Mouse (Mus musculus): ENCODE results near the gene Fzr1. TPM values are rescaled to one million over a fixed set of nuclear protein-coding genes. Genes with fewer than 3 reads are reported as not detected.

The Fzr1 gene
- total and polyA plus RNA-seq, 3 experiments, result 33.1 to 75.4 (median 44.5) TPM

GRCm38 (mm10) chr10:81395865-81396264 is 17.5 kb upstream of the Fzr1 start:
- in situ Hi-C loops (cut with MboI; ENCODE audit: low pct_ligation_motif_present, low pct_unique_long_range_greater_than_20kb, low sequenced_read_pairs) (no loop called here), dilution Hi-C loops (cut with MboI; ENCODE audit: extremely low pct_ligation_motif_present, extremely low pct_unique_long_range_greater_than_20kb, low sequenced_read_pairs) (no loop called here)
- TF ChIP-seq TBP (conservative IDR thresholded peaks at IDR 0.05; ENCODE audit: low read depth, low read length), result no peak
- TF ChIP-seq JUND (conservative IDR thresholded peaks at IDR 0.05; ENCODE audit: low read depth, low read length), result no peak
- TF ChIP-seq MAZ (IDR thresholded peaks at IDR 0.05; ENCODE audit: low read depth, low read length), result no peak
- no peak for TF ChIP-seq PAX5 (IDR thresholded peaks at IDR 0.05; ENCODE audit: low read length)
- TF ChIP-seq ELF1 (IDR thresholded peaks at IDR 0.05; ENCODE audit: low read depth, low read length), result no peak
- TF ChIP-seq USF2 (conservative IDR thresholded peaks at IDR 0.05; ENCODE audit: low read depth, low read length), result no peak
- no peak for TF ChIP-seq ZC3H11A (IDR thresholded peaks at IDR 0.05; ENCODE audit: low read depth, low read length)
- TF ChIP-seq UBTF (IDR thresholded peaks at IDR 0.05; ENCODE audit: low read depth, low read length), result no peak
- TF ChIP-seq MAX (IDR thresholded peaks at IDR 0.05; ENCODE audit: low read length), result no peak
- TF ChIP-seq EP300 (IDR thresholded peaks at IDR 0.05; ENCODE audit: low read length), result no peak
- TF ChIP-seq GABPA (IDR thresholded peaks at IDR 0.05; ENCODE audit: insufficient replicate concordance, low read depth, low read length), result no peak
- no peak for TF ChIP-seq ZNF384 (IDR thresholded peaks at IDR 0.05; ENCODE audit: low read depth, low read length)
- TF ChIP-seq TCF12 (IDR thresholded peaks at IDR 0.05; ENCODE audit: low read depth, low read length), result no peak
- no peak for TF ChIP-seq NRF1 (IDR thresholded peaks at IDR 0.05; ENCODE audit: low read depth, low read length)
- no peak for TF ChIP-seq CHD1 (IDR thresholded peaks at IDR 0.05; ENCODE audit: low read depth, low read length)
- TF ChIP-seq POLR2AphosphoS2 (IDR thresholded peaks at IDR 0.05; ENCODE audit: low read depth, low read length), result no peak
- no peak for TF ChIP-seq RCOR1 (conservative IDR thresholded peaks at IDR 0.05; ENCODE audit: low read depth, low read length)
- no peak for TF ChIP-seq HCFC1 (IDR thresholded peaks at IDR 0.05; ENCODE audit: low read depth, low read length)
- TF ChIP-seq MEF2A (IDR thresholded peaks at IDR 0.05; ENCODE audit: borderline replicate concordance, low read depth, low read length), result no peak
- no peaks in the 10 kb centered on the region for H3K27me3 ChIP-seq (replicated peaks)
- H3K4me1 ChIP-seq (ENCODE audit: control insufficient read depth in 1 of 2, insufficient read depth in 2 of 2), result no peaks in the 10 kb centered on the region
- no peaks in the 10 kb centered on the region for H3K79me2 ChIP-seq (replicated peaks; ENCODE audit: control insufficient read depth, extremely low read depth, insufficient read depth, poor library complexity, severe bottlenecking)
- H3K36me3 ChIP-seq (replicated peaks in 1 of 2; ENCODE audit: control insufficient read depth in 1 of 2, insufficient read depth in 1 of 2, low read length in 1 of 2), result peaks cover 28 to 50% of the 10 kb centered on the region in 2 experiments
- no peaks in the 10 kb centered on the region for H3K9me3 ChIP-seq (replicated peaks; ENCODE audit: low read length)
- no peak overlapping the region for H3K4me2 ChIP-seq (ENCODE audit: insufficient read depth, low read depth, poor library complexity, severe bottlenecking)
- H3K4me3 ChIP-seq (replicated peaks in 1 of 3; ENCODE audit: low read depth in 2 of 3, low read length in 2 of 3, poor library complexity in 1 of 3), result no peak overlapping the region
- no peak overlapping the region for H3K9ac ChIP-seq (ENCODE audit: insufficient read depth, low read depth)
- no peak for DNase-seq (ENCODE audit: extremely low read depth)
- H3K27ac ChIP-seq (ENCODE audit: insufficient read depth, low read depth), result no peak overlapping the region

- H3K9me3 ChIP-seq (replicated peaks; ENCODE audit: low read length), result no peaks in the 10 kb centered on the region
- H3K27me3 ChIP-seq (replicated peaks), result no peaks in the 10 kb centered on the region
- H3K27ac ChIP-seq (ENCODE audit: insufficient read depth, low read depth), result no peak overlapping the region
- TF ChIP-seq CTCF (conservative IDR thresholded peaks at IDR 0.05 in 1 of 2, IDR thresholded peaks at IDR 0.05 in 1 of 2; ENCODE audit: low read depth in 2 of 2, low read length in 2 of 2), result peak; percentile 91 to 99
- TF ChIP-seq ZNF384 (IDR thresholded peaks at IDR 0.05; ENCODE audit: low read depth, low read length), result no peak
- TF ChIP-seq RAD21 (IDR thresholded peaks at IDR 0.05; ENCODE audit: low read depth, low read length), result peak; percentile 81
- no peak for TF ChIP-seq TBP (conservative IDR thresholded peaks at IDR 0.05; ENCODE audit: low read depth, low read length)
- TF ChIP-seq ZC3H11A (IDR thresholded peaks at IDR 0.05; ENCODE audit: low read depth, low read length), result peak; percentile 15; the same call in 1 of the 2 replicates
- TF ChIP-seq IRF4 (IDR thresholded peaks at IDR 0.05; ENCODE audit: low read depth, low read length), result peak; percentile 14; the same call in 1 of the 2 replicates
- TF ChIP-seq SMC3 (IDR thresholded peaks at IDR 0.05; ENCODE audit: low read depth, low read length), result peak; percentile 97
- DNase-seq (ENCODE audit: extremely low read depth), result peak; percentile 69
- H3K4me2 ChIP-seq (ENCODE audit: insufficient read depth, low read depth, poor library complexity, severe bottlenecking), result no peak overlapping the region
- no peak overlapping the region for H3K9ac ChIP-seq (ENCODE audit: insufficient read depth, low read depth)
- H3K4me3 ChIP-seq (replicated peaks in 1 of 3; ENCODE audit: low read depth in 2 of 3, low read length in 2 of 3, poor library complexity in 1 of 3), result no peak overlapping the region
- H3K79me2 ChIP-seq (replicated peaks; ENCODE audit: control insufficient read depth, extremely low read depth, insufficient read depth, poor library complexity, severe bottlenecking), result no peaks in the 10 kb centered on the region
- in situ Hi-C loops (cut with MboI; ENCODE audit: low pct_ligation_motif_present, low pct_unique_long_range_greater_than_20kb, low sequenced_read_pairs), result no loop called here
- peaks cover 29 to 50% of the 10 kb centered on the region in 2 experiments for H3K36me3 ChIP-seq (replicated peaks in 1 of 2; ENCODE audit: control insufficient read depth in 1 of 2, insufficient read depth in 1 of 2, low read length in 1 of 2)
- no peaks in the 10 kb centered on the region for H3K4me1 ChIP-seq (ENCODE audit: control insufficient read depth in 1 of 2, insufficient read depth in 2 of 2)
- dilution Hi-C loops (cut with MboI; ENCODE audit: extremely low pct_ligation_motif_present, extremely low pct_unique_long_range_greater_than_20kb, low sequenced_read_pairs), result no loop called here
Observed at GRCm38 (mm10) chr10:81395127-81395526, 16.8 kb upstream of the Fzr1 start.
